Mouse (Mus musculus) gastrocnemius, adult 8-10 months (tissue): ENCODE data around the gene Thap12. TPM values are rescaled to one million over a fixed set of nuclear protein-coding genes. Genes with fewer than 3 reads are reported as not detected.

ENCODE experiments used
- DNase-seq, 2 experiments: peaks; one replicate each; pipeline ENCODE4 v3.0.0; 2022; ENCODE audit warnings: low spot score in 2 of 2
- total RNA-seq, 4 experiments: library from RNA; stranded (reverse); gene quantifications; 2 replicates each; pipeline ENCODE4 v1.2.4; 2022

Thap12 gene
- total RNA-seq, 4 experiments from 2014 or later = 125 to 158 (median 133) TPM

- no peak for DNase-seq
These were observed 53.1 kb downstream of the Thap12 start for GRCm38 (mm10) chr7:98756050-98756449.

GRCm38 (mm10) chr7:98756556-98756955 lies 53.7 kb downstream of the Thap12 start:
- peak; percentile 40 to 57 for DNase-seq

- peak in 1 of 2 experiments; percentile 19 for DNase-seq
These were observed 57.2 kb downstream of the Thap12 start for GRCm38 (mm10) chr7:98760126-98760525.

- no peak for DNase-seq
These were observed 61.0 kb downstream of the Thap12 start for GRCm38 (mm10) chr7:98763911-98764310.

GRCm38 (mm10) chr7:98767261-98767660 lies 64.4 kb downstream of the Thap12 start:
- no peak for DNase-seq

Other genes starting within 250 kb of the Thap12 start
- 1 to 10 TPM; 2.4 to 6.1 (median 2.9) TPM for gene Lrrc32, start 213.8 kb upstream of the Thap12 start, total RNA-seq
- gene Emsy, start 46.3 kb upstream of the Thap12 start, total RNA-seq = 10 to 100 TPM; 14.1 to 16.4 (median 14.5) TPM
- gene Wnt11, start 132.0 kb downstream of the Thap12 start, total RNA-seq = 1 to 10 TPM; 5.3 to 7.6 (median 5.9) TPM